Mouse (Mus musculus) E14TG2a.4 (cell line): ENCODE data around the gene Setd3.
A peak's percentile ranks its signal among the peaks of the same experiment; 100 is the strongest.

Source experiments
- H3K27me3 ChIP-seq: 2 replicates; pipeline ENCODE4 v1.6.1; 2014; ENCODE audit warnings: low read length, control low read depth; ENCODE audit not compliant: insufficient read depth
- H3K36me3 ChIP-seq: 2 replicates; pipeline ENCODE4 v1.6.1; 2014; ENCODE audit warnings: low read length, control low read depth; ENCODE audit not compliant: insufficient read depth
- H3K4me1 ChIP-seq: replicated peaks from 2 replicates; pipeline ENCODE4 v1.6.1; 2014; ENCODE audit warnings: low read depth, low read length, control low read depth
- H3K4me3 ChIP-seq: replicated peaks from 2 replicates; pipeline ENCODE4 v1.5.1; 2014; ENCODE audit warnings: mild to moderate bottlenecking, low read length
- H3K9me3 ChIP-seq: 2 replicates; pipeline ENCODE4 v1.6.1; 2014; ENCODE audit warnings: low read length, control low read depth
- CTCF ChIP-seq: conservative IDR thresholded peaks from 2 replicates; pipeline ENCODE4 v1.5.1; 2014; ENCODE audit warnings: low read length
- NANOG ChIP-seq: IDR thresholded peaks from 2 replicates; pipeline ENCODE4 v1.6.1; 2014; ENCODE audit warnings: borderline replicate concordance, low read length, mixed read lengths
- POU5F1 ChIP-seq: IDR thresholded peaks from 2 replicates; pipeline ENCODE4 v1.6.1; 2014; ENCODE audit warnings: low read length, borderline replicate concordance

Gene Setd3

GRCm38 (mm10) chr12:108143624-108144498 lies 35.3 kb downstream of the Setd3 start:
- H3K4me1 ChIP-seq = no peaks in the 10 kb centered on the region
- TF ChIP-seq CTCF (no peak), POU5F1 (no peak), NANOG (no peak)
- H3K9me3 ChIP-seq = no peaks in the 10 kb centered on the region
- no peaks in the 10 kb centered on the region for H3K27me3 ChIP-seq
- peaks cover 60% of the 10 kb centered on the region for H3K36me3 ChIP-seq
- H3K4me3 ChIP-seq = no peak overlapping the region

- H3K27me3 ChIP-seq = no peaks in the 10 kb centered on the region
- no peak overlapping the region for H3K4me3 ChIP-seq
- no peaks in the 10 kb centered on the region for H3K9me3 ChIP-seq
- TF ChIP-seq NANOG (no peak), CTCF (no peak), POU5F1 (no peak)
- peaks cover 11% of the 10 kb centered on the region; the same call in 1 of the 2 replicates for H3K4me1 ChIP-seq
- H3K36me3 ChIP-seq = peaks cover 67% of the 10 kb centered on the region
These were observed 43.4 kb downstream of the Setd3 start for GRCm38 (mm10) chr12:108135610-108136208.

GRCm38 (mm10) chr12:108133181-108133580 lies 45.9 kb downstream of the Setd3 start:
- H3K36me3 ChIP-seq = peaks cover 73% of the 10 kb centered on the region
- H3K27me3 ChIP-seq = no peaks in the 10 kb centered on the region
- H3K9me3 ChIP-seq = no peaks in the 10 kb centered on the region
- H3K4me1 ChIP-seq = peaks cover 11% of the 10 kb centered on the region; the same call in 1 of the 2 replicates
- no peak for TF ChIP-seq POU5F1
- no peak for TF ChIP-seq CTCF
- no peak for TF ChIP-seq NANOG
- H3K4me3 ChIP-seq = no peak overlapping the region

- H3K4me3 ChIP-seq = no peak overlapping the region
- peaks cover 11% of the 10 kb centered on the region; the same call in 1 of the 2 replicates for H3K4me1 ChIP-seq
- H3K27me3 ChIP-seq = no peaks in the 10 kb centered on the region
- TF ChIP-seq CTCF = no peak
- TF ChIP-seq POU5F1 = no peak
- TF ChIP-seq NANOG = no peak
- H3K36me3 ChIP-seq = peaks cover 73% of the 10 kb centered on the region
- no peaks in the 10 kb centered on the region for H3K9me3 ChIP-seq
These were observed 46.6 kb downstream of the Setd3 start for GRCm38 (mm10) chr12:108132450-108133070.

- TF ChIP-seq NANOG (no peak), CTCF (peak; percentile 83)
- H3K9me3 ChIP-seq = no peaks in the 10 kb centered on the region
These were observed 57.8 kb downstream of the Setd3 start for GRCm38 (mm10) chr12:108121288-108121687.

GRCm38 (mm10) chr12:108120434-108120833 lies 58.7 kb downstream of the Setd3 start:
- no peaks in the 10 kb centered on the region for H3K9me3 ChIP-seq
- no peak overlapping the region for H3K4me3 ChIP-seq
- H3K4me1 ChIP-seq = peaks cover 11% of the 10 kb centered on the region
- H3K36me3 ChIP-seq = peaks cover 26% of the 10 kb centered on the region
- H3K27me3 ChIP-seq = no peaks in the 10 kb centered on the region
- TF ChIP-seq NANOG = no peak
- TF ChIP-seq CTCF = no peak
- no peak for TF ChIP-seq POU5F1

More at GRCm38 (mm10) chr12:108121288-108121687, 57.8 kb downstream of the Setd3 start:
- no peaks in the 10 kb centered on the region for H3K27me3 ChIP-seq
- peaks cover 11% of the 10 kb centered on the region for H3K4me1 ChIP-seq
- H3K4me3 ChIP-seq = no peak overlapping the region
- peaks cover 20% of the 10 kb centered on the region for H3K36me3 ChIP-seq

GRCm38 (mm10) chr12:108119930-108120329 lies 59.2 kb downstream of the Setd3 start:
- Histone ChIP-seq H3K9me3 (no peaks in the 10 kb centered on the region), H3K27me3 (no peaks in the 10 kb centered on the region), H3K36me3 (peaks cover 31% of the 10 kb centered on the region), H3K4me3 (no peak overlapping the region), H3K4me1 (peaks cover 11% of the 10 kb centered on the region)
- TF ChIP-seq POU5F1 (no peak), CTCF (no peak), NANOG (no peak)

GRCm38 (mm10) chr12:108118902-108119531 lies 60.1 kb downstream of the Setd3 start:
- Histone ChIP-seq H3K27me3 (no peaks in the 10 kb centered on the region), H3K4me3 (no peak overlapping the region), H3K4me1 (peaks cover 11% of the 10 kb centered on the region), H3K36me3 (peaks cover 39% of the 10 kb centered on the region), H3K9me3 (no peaks in the 10 kb centered on the region)
- TF ChIP-seq POU5F1 (no peak), NANOG (no peak), CTCF (no peak)

GRCm38 (mm10) chr12:108118503-108118901 lies 60.6 kb downstream of the Setd3 start:
- peaks cover 11% of the 10 kb centered on the region for H3K4me1 ChIP-seq
- no peaks in the 10 kb centered on the region for H3K27me3 ChIP-seq
- H3K9me3 ChIP-seq = no peaks in the 10 kb centered on the region
- H3K4me3 ChIP-seq = no peak overlapping the region
- TF ChIP-seq CTCF = no peak
- no peak for TF ChIP-seq NANOG
- no peak for TF ChIP-seq POU5F1
- peaks cover 39% of the 10 kb centered on the region for H3K36me3 ChIP-seq
